Mouse (Mus musculus): ENCODE measurements around the gene Sumo2.

DNA sequence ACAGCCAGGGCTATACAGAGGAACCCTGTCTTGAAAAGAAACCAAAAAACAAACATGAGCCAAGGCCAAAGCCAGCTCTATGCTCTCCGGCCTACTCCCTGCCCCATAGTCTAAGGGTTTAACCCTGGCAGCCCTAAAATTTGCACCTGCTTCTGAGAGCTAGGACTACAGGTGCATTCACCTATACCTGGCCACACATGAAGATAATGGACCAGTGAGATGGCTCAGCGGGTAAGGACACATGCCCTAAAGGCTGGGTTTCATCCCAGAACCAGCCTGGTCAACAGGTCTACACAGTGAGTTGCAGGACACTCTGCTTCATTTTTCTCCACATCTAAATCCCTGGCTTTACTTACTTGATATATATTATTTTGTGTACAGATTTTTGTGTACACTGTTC is 13.8 kb downstream of the Sumo2 start:
- TF ChIP-seq CTCF (IDR thresholded peaks at IDR 0.05; ENCODE audit: insufficient read depth, low read depth, low read length) = no peak
- no peak for TF ChIP-seq POLR2A (IDR thresholded peaks at IDR 0.05; ENCODE audit: insufficient read depth, low read depth, low read length)

Data from olfactory bulb, adult 2 months (tissue).